Mouse (Mus musculus) myocyte (in vitro differentiated cells): ENCODE results near the gene Pld4. TPM values are rescaled to one million over a fixed set of nuclear protein-coding genes. Genes with fewer than 3 reads are reported as not detected.

Experiments used
- H3K27me3 ChIP-seq: one replicate; pipeline ENCODE4 v1.6.1; 2011; ENCODE audit not compliant: control insufficient read depth, insufficient read depth, insufficient read length
- H3K36me3 ChIP-seq: one replicate; pipeline ENCODE4 v1.6.1; 2011; ENCODE audit not compliant: control insufficient read depth, insufficient read depth
- H3K4me2 ChIP-seq: one replicate; pipeline ENCODE4 v1.6.1; 2011; ENCODE audit warnings: low read depth, control low read depth
- H3K4me3 ChIP-seq: one replicate; pipeline ENCODE4 v1.5.1; 2011; ENCODE audit warnings: mild to moderate bottlenecking, control low read depth, moderate library complexity
- H3K79me2 ChIP-seq: one replicate; pipeline ENCODE4 v1.6.1; 2011; ENCODE audit not compliant: control insufficient read depth, insufficient read depth
- H3ac ChIP-seq: one replicate; pipeline ENCODE4 v1.6.1; 2011; ENCODE audit not compliant: control insufficient read depth, insufficient read length
- CEBPB ChIP-seq: IDR thresholded peaks from 2 replicates; pipeline ENCODE4 v1.6.1; 2011; ENCODE audit warnings: mild to moderate bottlenecking, moderate library complexity; ENCODE audit not compliant: poor library complexity, insufficient read depth, severe bottlenecking
- E2F4 ChIP-seq: IDR thresholded peaks from one replicate; pipeline ENCODE4 v1.6.1; 2011; ENCODE audit warnings: mild to moderate bottlenecking, control low read depth, moderate library complexity; ENCODE audit not compliant: insufficient read depth
- MAX ChIP-seq: IDR thresholded peaks from one replicate; pipeline ENCODE4 v1.6.1; 2011; ENCODE audit warnings: low read depth, mild to moderate bottlenecking, control low read depth
- MYOD1 ChIP-seq, 3 experiments: IDR thresholded peaks; one replicate each; pipeline ENCODE4 v1.6.1; 2011; ENCODE audit warnings: control low read depth in 2 of 3, low read depth in 2 of 3, mild to moderate bottlenecking in 2 of 3, moderate library complexity in 1 of 3; ENCODE audit not compliant: insufficient read length in 2 of 3, control insufficient read depth in 1 of 3
- MYOG ChIP-seq, 3 experiments: IDR thresholded peaks; one replicate each; pipeline ENCODE4 v1.6.1; 2011; ENCODE audit warnings: control low read depth in 2 of 3, low read depth in 2 of 3, mild to moderate bottlenecking in 2 of 3; ENCODE audit not compliant: insufficient read length in 2 of 3, control insufficient read depth in 1 of 3, insufficient read depth in 1 of 3
- POLR2A ChIP-seq: IDR thresholded peaks from one replicate; pipeline ENCODE4 v1.6.1; 2011; ENCODE audit warnings: low read depth, mild to moderate bottlenecking, control low read depth, moderate library complexity; ENCODE audit not compliant: insufficient read length
- POLR2AphosphoS2 ChIP-seq: IDR thresholded peaks from one replicate; pipeline ENCODE4 v1.6.1; 2011; ENCODE audit warnings: low read depth, control low read depth; ENCODE audit not compliant: insufficient read length
- REST ChIP-seq: IDR thresholded peaks from one replicate; pipeline ENCODE4 v1.6.1; 2011; ENCODE audit warnings: mild to moderate bottlenecking, control low read depth, moderate library complexity; ENCODE audit not compliant: insufficient read depth, insufficient read length
- SRF ChIP-seq: IDR thresholded peaks from one replicate; pipeline ENCODE4 v1.6.1; 2011; ENCODE audit warnings: low read depth; ENCODE audit not compliant: control insufficient read depth, insufficient read length
- TCF12 ChIP-seq: IDR thresholded peaks from one replicate; pipeline ENCODE4 v1.6.1; 2011; ENCODE audit warnings: mild to moderate bottlenecking, control low read depth; ENCODE audit not compliant: poor library complexity, insufficient read depth, severe bottlenecking
- TCF3 ChIP-seq: IDR thresholded peaks from one replicate; pipeline ENCODE4 v1.6.1; 2011; ENCODE audit warnings: low read depth, control low read depth; ENCODE audit not compliant: insufficient read length
- USF1 ChIP-seq: IDR thresholded peaks from one replicate; pipeline ENCODE4 v1.6.1; 2011; ENCODE audit warnings: low read depth, mild to moderate bottlenecking, control low read depth, moderate library complexity
- polyA plus RNA-seq: library from polyadenylated mRNA; unstranded; fragments of >200 nt; fragmentation: generic; extraction: Trizol; gene quantifications from one replicate; pipeline ENCODE4 v1.2.1, GENCODE M21; 2012; ENCODE audit warnings: missing spikeins

Gene Pld4
- polyA plus RNA-seq, 1 experiment = 0.08 TPM

DNA sequence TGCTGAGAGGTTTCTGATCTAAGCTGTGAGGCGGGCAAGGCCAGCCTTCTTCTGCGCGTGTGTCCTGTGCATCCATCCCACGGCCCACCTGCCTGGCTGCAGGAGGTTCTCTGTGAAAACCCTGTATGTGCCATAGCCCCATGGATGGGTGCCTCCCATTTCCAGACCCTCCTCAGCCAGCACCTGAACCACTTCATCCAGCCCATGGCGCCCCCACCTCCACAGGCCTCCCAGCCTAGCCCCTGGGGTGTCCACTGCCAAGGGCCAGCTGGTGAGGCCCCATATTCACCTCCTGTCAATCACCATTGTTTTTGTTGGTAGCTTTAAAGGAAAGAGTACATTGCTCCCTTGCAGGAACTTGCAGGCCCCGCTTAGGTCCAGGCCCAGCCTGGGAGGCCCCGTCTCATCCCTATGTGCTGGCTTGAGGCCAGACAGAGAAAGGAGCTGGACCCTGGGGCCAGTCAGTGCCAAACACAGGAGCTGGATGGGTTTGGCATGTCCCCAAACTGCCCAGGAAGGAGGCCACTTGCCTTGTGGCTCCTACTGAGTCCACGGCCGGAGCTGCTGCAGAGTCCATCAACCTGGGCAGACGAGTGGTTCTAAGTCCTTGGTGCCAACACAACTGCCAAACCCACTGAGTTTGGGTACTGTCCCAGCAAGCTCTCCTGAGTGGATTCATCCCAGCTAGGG lies 15.4 kb upstream of the Pld4 start:
- no peaks in the 10 kb centered on the region for H3K79me2 ChIP-seq
- H3K4me2 ChIP-seq = no peak overlapping the region
- H3K4me3 ChIP-seq = no peak overlapping the region
- H3K27me3 ChIP-seq = no peaks in the 10 kb centered on the region
- no peak for TF ChIP-seq TCF12
- no peak for TF ChIP-seq TCF3
- no peak for TF ChIP-seq SRF
- TF ChIP-seq E2F4 = no peak
- no peak for TF ChIP-seq REST
- no peak for TF ChIP-seq MYOD1 (IDR thresholded peaks at IDR 0.05; ENCODE audit: control insufficient read depth in 1 of 3, insufficient read length in 2 of 3, low read depth in 2 of 3)
- no peak for TF ChIP-seq MYOG (IDR thresholded peaks at IDR 0.05; ENCODE audit: control insufficient read depth in 1 of 3, insufficient read depth in 1 of 3, insufficient read length in 2 of 3, low read depth in 2 of 3)
- no peak for TF ChIP-seq POLR2AphosphoS2
- no peaks in the 10 kb centered on the region for H3K36me3 ChIP-seq
- no peak overlapping the region for H3ac ChIP-seq

DNA sequence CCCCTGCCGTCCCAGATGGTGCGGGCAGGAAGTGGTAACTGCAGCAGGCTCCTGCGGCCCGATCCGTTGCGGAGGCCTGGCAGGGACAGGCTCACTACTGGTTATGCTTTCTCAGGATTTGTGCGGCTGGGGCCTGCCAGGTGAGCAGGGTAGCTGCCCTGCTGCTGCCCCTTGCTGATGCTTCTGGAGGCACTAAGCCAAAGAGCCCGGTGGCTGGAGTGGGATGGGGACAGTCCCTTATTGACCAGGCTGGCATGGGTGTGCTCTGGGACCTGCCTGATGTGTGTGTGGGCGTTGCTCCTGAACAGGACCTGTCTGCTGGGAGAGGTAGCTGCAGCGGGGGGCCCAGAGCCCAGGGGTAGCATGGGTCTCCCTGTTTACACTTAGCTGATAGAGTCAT lies 14.7 kb upstream of the Pld4 start:
- no peak overlapping the region for H3K4me2 ChIP-seq

DNA sequence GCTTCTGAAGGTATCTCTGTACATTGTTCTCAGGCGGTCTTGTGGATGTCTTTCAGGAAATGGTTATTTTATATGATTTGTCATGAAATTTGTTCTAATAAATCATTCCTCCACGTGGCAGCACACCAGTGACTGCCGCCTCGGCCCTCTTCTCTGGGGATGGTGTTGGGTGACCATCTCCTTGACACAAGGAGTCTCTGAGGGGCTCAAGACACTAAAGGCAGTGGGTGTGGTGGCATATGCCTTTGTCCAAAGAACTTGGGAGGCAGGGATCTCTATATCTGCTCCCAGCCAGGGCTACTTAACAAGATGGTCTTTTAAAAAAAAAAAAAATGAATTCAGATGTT lies 14.0 kb upstream of the Pld4 start:
- Histone ChIP-seq H3K4me2 (no peak overlapping the region), H3ac (no peak overlapping the region), H3K27me3 (no peaks in the 10 kb centered on the region), H3K4me3 (no peak overlapping the region), H3K79me2 (no peaks in the 10 kb centered on the region), H3K36me3 (no peaks in the 10 kb centered on the region)
- TF ChIP-seq MYOG (IDR thresholded peaks at IDR 0.05; ENCODE audit: control insufficient read depth in 1 of 3, insufficient read depth in 1 of 3, insufficient read length in 2 of 3, low read depth in 2 of 3) (no peak), USF1 (no peak), POLR2A (no peak), CEBPB (no peak), TCF12 (no peak), SRF (no peak), REST (no peak), MYOD1 (IDR thresholded peaks at IDR 0.05; ENCODE audit: control insufficient read depth in 1 of 3, insufficient read length in 2 of 3, low read depth in 2 of 3) (no peak), MAX (no peak), E2F4 (no peak), POLR2AphosphoS2 (no peak), TCF3 (no peak)

More for the DNA sequence above, 14.7 kb upstream of the Pld4 start:
- H3K27me3 ChIP-seq = no peaks in the 10 kb centered on the region
- no peaks in the 10 kb centered on the region for H3K79me2 ChIP-seq
- H3K36me3 ChIP-seq = no peaks in the 10 kb centered on the region
- TF ChIP-seq TCF3 (no peak), SRF (no peak), USF1 (no peak), TCF12 (no peak), POLR2A (no peak), MYOG (IDR thresholded peaks at IDR 0.05; ENCODE audit: control insufficient read depth in 1 of 3, insufficient read depth in 1 of 3, insufficient read length in 2 of 3, low read depth in 2 of 3) (no peak), CEBPB (no peak), MAX (no peak), E2F4 (no peak), MYOD1 (IDR thresholded peaks at IDR 0.05; ENCODE audit: control insufficient read depth in 1 of 3, insufficient read length in 2 of 3, low read depth in 2 of 3) (no peak), POLR2AphosphoS2 (no peak), REST (no peak)
- no peak overlapping the region for H3ac ChIP-seq
- H3K4me3 ChIP-seq = no peak overlapping the region

- no peaks in the 10 kb centered on the region for H3K27me3 ChIP-seq
- H3ac ChIP-seq = no peak overlapping the region
- peak overlapping the region; percentile 51 for H3K4me2 ChIP-seq
- TF ChIP-seq SRF = no peak
- TF ChIP-seq MYOG (IDR thresholded peaks at IDR 0.05; ENCODE audit: control insufficient read depth in 1 of 3, insufficient read depth in 1 of 3, insufficient read length in 2 of 3, low read depth in 2 of 3) = peak in 1 of 3 experiments; percentile 8
- TF ChIP-seq TCF3 = no peak
- TF ChIP-seq MYOD1 (IDR thresholded peaks at IDR 0.05; ENCODE audit: control insufficient read depth in 1 of 3, insufficient read length in 2 of 3, low read depth in 2 of 3) = peak in 1 of 3 experiments; percentile 35
- TF ChIP-seq USF1 = no peak
- TF ChIP-seq CEBPB = peak; percentile 84
- no peaks in the 10 kb centered on the region for H3K79me2 ChIP-seq
- H3K36me3 ChIP-seq = no peaks in the 10 kb centered on the region
- H3K4me3 ChIP-seq = no peak overlapping the region
These were observed 13.4 kb upstream of the Pld4 start for GRCm38 (mm10) chr12:112746808-112747605.
